Mouse (Mus musculus) gastrocnemius, postnatal 10 days (tissue): ENCODE results near the gene Aqp9. TPM values are rescaled to one million over a fixed set of nuclear protein-coding genes. Genes with fewer than 3 reads are reported as not detected.

Experiments used
- DNase-seq: peaks from one replicate; pipeline ENCODE4 v3.0.0; 2021; ENCODE audit warnings: mixed read lengths
- total RNA-seq, 2 experiments: library from RNA; stranded (reverse); gene quantifications; 2 replicates each; pipeline ENCODE4 v1.2.3; 2021

Aqp9 gene
- total RNA-seq, 2 experiments from 2014 or later, result 0.56 TPM; not detected in 1

GRCm38 (mm10) chr9:71066491-71066890 lies 102.0 kb downstream of the Aqp9 start:
- no peak for DNase-seq

- DNase-seq, result no peak
These were observed 103.1 kb downstream of the Aqp9 start for GRCm38 (mm10) chr9:71065343-71065875.

- no peak for DNase-seq
These were observed 104.1 kb downstream of the Aqp9 start for GRCm38 (mm10) chr9:71064291-71064840.

GRCm38 (mm10) chr9:71063551-71063950 lies 104.9 kb downstream of the Aqp9 start:
- DNase-seq, result no peak

GRCm38 (mm10) chr9:71062976-71063375 lies 105.5 kb downstream of the Aqp9 start:
- DNase-seq, result no peak

- DNase-seq, result no peak
These were observed 106.2 kb downstream of the Aqp9 start for GRCm38 (mm10) chr9:71062301-71062700.

Other genes starting within 250 kb of the Aqp9 start
- 1 to 10 TPM in 1 of 2 experiments, not detected in 1; 1.2 TPM for gene Lipc, start 216.5 kb downstream of the Aqp9 start, total RNA-seq
- gene Aldh1a2, start 47.1 kb upstream of the Aqp9 start, total RNA-seq, result 10 to 100 TPM; 10.9 to 13.5 TPM